Mouse (Mus musculus): Measurements from ENCODE around the gene Kcnn3. TPM values are rescaled to one million over a fixed set of nuclear protein-coding genes. Genes with fewer than 3 reads are reported as not detected.

Kcnn3 gene
- polyA plus RNA-seq, 1 experiment, result not detected

- 34% methylated on average over 7 of the region's 7 CpGs for WGBS
- H3K27ac ChIP-seq (ENCODE audit: control insufficient read depth, insufficient read depth, low read depth, low read length, poor library complexity), result no peak overlapping the region
- no peak for TF ChIP-seq CTCF (IDR thresholded peaks at IDR 0.05; ENCODE audit: control insufficient read depth, insufficient read depth, low read length)
- no peak for TF ChIP-seq POLR2A (IDR thresholded peaks at IDR 0.05; ENCODE audit: borderline replicate concordance, control insufficient read depth, low read depth, low read length)
- H3K4me1 ChIP-seq (ENCODE audit: control insufficient read depth, insufficient read depth, low read length), result no peaks in the 10 kb centered on the region
- no peak overlapping the region for H3K4me3 ChIP-seq (replicated peaks; ENCODE audit: control insufficient read depth, low read depth, low read length)
These were observed 17.4 kb upstream of the Kcnn3 start for GRCm38 (mm10) chr3:89502551-89502950.

GRCm38 (mm10) chr3:89508041-89508440 lies 11.9 kb upstream of the Kcnn3 start:
- Histone ChIP-seq H3K4me1 (ENCODE audit: control insufficient read depth, insufficient read depth, low read length) (no peaks in the 10 kb centered on the region), H3K27ac (ENCODE audit: control insufficient read depth, insufficient read depth, low read depth, low read length, poor library complexity) (no peak overlapping the region), H3K4me3 (replicated peaks; ENCODE audit: control insufficient read depth, low read depth, low read length) (no peak overlapping the region)
- TF ChIP-seq POLR2A (IDR thresholded peaks at IDR 0.05; ENCODE audit: borderline replicate concordance, control insufficient read depth, low read depth, low read length) (no peak), CTCF (IDR thresholded peaks at IDR 0.05; ENCODE audit: control insufficient read depth, insufficient read depth, low read length) (no peak)
- 43% methylated on average over 9 of the region's 9 CpGs for WGBS

GRCm38 (mm10) chr3:89510979-89511378 lies 9.0 kb upstream of the Kcnn3 start:
- H3K27ac ChIP-seq (ENCODE audit: control insufficient read depth, insufficient read depth, low read depth, low read length, poor library complexity), result no peak overlapping the region
- WGBS, result 17% methylated on average over 4 of the region's 4 CpGs
- no peak overlapping the region for H3K4me3 ChIP-seq (replicated peaks; ENCODE audit: control insufficient read depth, low read depth, low read length)
- TF ChIP-seq CTCF (IDR thresholded peaks at IDR 0.05; ENCODE audit: control insufficient read depth, insufficient read depth, low read length) (peak; percentile 53; the same call in 1 of the 2 replicates), POLR2A (IDR thresholded peaks at IDR 0.05; ENCODE audit: borderline replicate concordance, control insufficient read depth, low read depth, low read length) (no peak)
- no peaks in the 10 kb centered on the region for H3K4me1 ChIP-seq (ENCODE audit: control insufficient read depth, insufficient read depth, low read length)

- WGBS, result 37% methylated on average over 15 of the region's 15 CpGs
- no peak overlapping the region for H3K27ac ChIP-seq (ENCODE audit: control insufficient read depth, insufficient read depth, low read depth, low read length, poor library complexity)
- H3K4me3 ChIP-seq (replicated peaks; ENCODE audit: control insufficient read depth, low read depth, low read length), result no peak overlapping the region
- TF ChIP-seq POLR2A (IDR thresholded peaks at IDR 0.05; ENCODE audit: borderline replicate concordance, control insufficient read depth, low read depth, low read length) (no peak), CTCF (IDR thresholded peaks at IDR 0.05; ENCODE audit: control insufficient read depth, insufficient read depth, low read length) (no peak)
- H3K4me1 ChIP-seq (ENCODE audit: control insufficient read depth, insufficient read depth, low read length), result no peaks in the 10 kb centered on the region
These were observed 8.6 kb upstream of the Kcnn3 start for GRCm38 (mm10) chr3:89511400-89511799.

- TF ChIP-seq CTCF (IDR thresholded peaks at IDR 0.05; ENCODE audit: control insufficient read depth, insufficient read depth, low read length) (peak; percentile 78), POLR2A (IDR thresholded peaks at IDR 0.05; ENCODE audit: borderline replicate concordance, control insufficient read depth, low read depth, low read length) (no peak)
- WGBS, result 76% methylated on average over 2 of the region's 2 CpGs
- Histone ChIP-seq H3K4me1 (ENCODE audit: control insufficient read depth, insufficient read depth, low read length) (no peaks in the 10 kb centered on the region), H3K27ac (ENCODE audit: control insufficient read depth, insufficient read depth, low read depth, low read length, poor library complexity) (no peak overlapping the region), H3K4me3 (replicated peaks; ENCODE audit: control insufficient read depth, low read depth, low read length) (no peak overlapping the region)
These were observed 7.7 kb upstream of the Kcnn3 start for GRCm38 (mm10) chr3:89512225-89512624.

GRCm38 (mm10) chr3:89515444-89515843 lies 4.5 kb upstream of the Kcnn3 start:
- Histone ChIP-seq H3K4me1 (ENCODE audit: control insufficient read depth, insufficient read depth, low read length) (no peaks in the 10 kb centered on the region; the same call in 1 of the 2 replicates), H3K4me3 (replicated peaks; ENCODE audit: control insufficient read depth, low read depth, low read length) (no peak overlapping the region), H3K27ac (ENCODE audit: control insufficient read depth, insufficient read depth, low read depth, low read length, poor library complexity) (no peak overlapping the region)
- TF ChIP-seq CTCF (IDR thresholded peaks at IDR 0.05; ENCODE audit: control insufficient read depth, insufficient read depth, low read length) (no peak), POLR2A (IDR thresholded peaks at IDR 0.05; ENCODE audit: borderline replicate concordance, control insufficient read depth, low read depth, low read length) (no peak)
- 57% methylated on average over 11 of the region's 11 CpGs for WGBS

- 83% methylated on average over 5 of the region's 5 CpGs for WGBS
- no peak overlapping the region for H3K27ac ChIP-seq (ENCODE audit: control insufficient read depth, insufficient read depth, low read depth, low read length, poor library complexity)
- no peaks in the 10 kb centered on the region; the same call in 1 of the 2 replicates for H3K4me1 ChIP-seq (ENCODE audit: control insufficient read depth, insufficient read depth, low read length)
- TF ChIP-seq CTCF (IDR thresholded peaks at IDR 0.05; ENCODE audit: control insufficient read depth, insufficient read depth, low read length) (peak; percentile 20; the same call in 1 of the 2 replicates), POLR2A (IDR thresholded peaks at IDR 0.05; ENCODE audit: borderline replicate concordance, control insufficient read depth, low read depth, low read length) (no peak)
- no peak overlapping the region for H3K4me3 ChIP-seq (replicated peaks; ENCODE audit: control insufficient read depth, low read depth, low read length)
These were observed 3.6 kb upstream of the Kcnn3 start for GRCm38 (mm10) chr3:89516321-89516720.

- no peak for TF ChIP-seq POLR2A (IDR thresholded peaks at IDR 0.05; ENCODE audit: borderline replicate concordance, control insufficient read depth, low read depth, low read length)
- TF ChIP-seq CTCF (IDR thresholded peaks at IDR 0.05; ENCODE audit: control insufficient read depth, insufficient read depth, low read length), result no peak
- Histone ChIP-seq H3K4me3 (replicated peaks; ENCODE audit: control insufficient read depth, low read depth, low read length) (no peak overlapping the region), H3K27ac (ENCODE audit: control insufficient read depth, insufficient read depth, low read depth, low read length, poor library complexity) (no peak overlapping the region), H3K4me1 (ENCODE audit: control insufficient read depth, insufficient read depth, low read length) (no peaks in the 10 kb centered on the region; the same call in 1 of the 2 replicates)
- 10% methylated on average over 25 of the region's 25 CpGs for WGBS
These were observed 896 bp downstream of the Kcnn3 start for GRCm38 (mm10) chr3:89520618-89521502.
